Mouse (Mus musculus): ENCODE data around the gene Gm11060.

Gene Gm11060

GRCm38 (mm10) chr2:105091718-105092117, at the start of gene Gm11060:
TSS of gene Gm11060 (plus strand) at chr2:105092018.
- no peak for DNase-seq (ENCODE audit: low spot score)

GRCm38 (mm10) chr2:105043152-105043551, 48.7 kb upstream of the Gm11060 start:
- no peak for DNase-seq (ENCODE audit: low spot score)

- no peak for DNase-seq (ENCODE audit: low spot score)
These were observed 43.5 kb upstream of the Gm11060 start for GRCm38 (mm10) chr2:105048301-105048700.

GRCm38 (mm10) chr2:105055529-105055928, 36.3 kb upstream of the Gm11060 start:
- DNase-seq (ENCODE audit: low spot score), result no peak

GRCm38 (mm10) chr2:105058577-105059116, 33.2 kb upstream of the Gm11060 start:
- no peak for DNase-seq (ENCODE audit: low spot score)

GRCm38 (mm10) chr2:105062741-105063372, 29.0 kb upstream of the Gm11060 start:
- DNase-seq (ENCODE audit: low spot score), result no peak

GRCm38 (mm10) chr2:105072496-105072895, 19.3 kb upstream of the Gm11060 start:
- no peak for DNase-seq (ENCODE audit: low spot score)

- DNase-seq (ENCODE audit: low spot score), result no peak
These were observed 17.6 kb upstream of the Gm11060 start for GRCm38 (mm10) chr2:105074196-105074595.

GRCm38 (mm10) chr2:105075809-105076208, 16.0 kb upstream of the Gm11060 start:
- DNase-seq (ENCODE audit: low spot score), result no peak

GRCm38 (mm10) chr2:105077151-105077550, 14.7 kb upstream of the Gm11060 start:
- no peak for DNase-seq (ENCODE audit: low spot score)

GRCm38 (mm10) chr2:105082256-105082790, 9.5 kb upstream of the Gm11060 start:
- no peak for DNase-seq (ENCODE audit: low spot score)

- no peak for DNase-seq (ENCODE audit: low spot score)
These were observed 7.8 kb upstream of the Gm11060 start for GRCm38 (mm10) chr2:105084035-105084434.

- DNase-seq (ENCODE audit: low spot score), result no peak
These were observed 5.7 kb upstream of the Gm11060 start for GRCm38 (mm10) chr2:105086081-105086480.

GRCm38 (mm10) chr2:105088005-105088404, 3.8 kb upstream of the Gm11060 start:
- DNase-seq (ENCODE audit: low spot score), result no peak

- DNase-seq (ENCODE audit: low spot score), result no peak
These were observed 2.7 kb upstream of the Gm11060 start for GRCm38 (mm10) chr2:105089083-105089482.

- DNase-seq (ENCODE audit: low spot score), result no peak
These were observed 2.0 kb upstream of the Gm11060 start for GRCm38 (mm10) chr2:105089581-105090508.

GRCm38 (mm10) chr2:105090991-105091390, 827 bp upstream of the Gm11060 start:
- DNase-seq (ENCODE audit: low spot score), result no peak

- DNase-seq (ENCODE audit: low spot score), result no peak
These were observed 5.6 kb downstream of the Gm11060 start for GRCm38 (mm10) chr2:105097294-105097953.

- no peak for DNase-seq (ENCODE audit: low spot score)
These were observed 7.6 kb downstream of the Gm11060 start for GRCm38 (mm10) chr2:105099410-105099809.

- no peak for DNase-seq (ENCODE audit: low spot score)
These were observed 8.7 kb downstream of the Gm11060 start for GRCm38 (mm10) chr2:105100541-105100940.

- DNase-seq (ENCODE audit: low spot score), result no peak
These were observed 16.9 kb downstream of the Gm11060 start for GRCm38 (mm10) chr2:105108703-105109158.

GRCm38 (mm10) chr2:105114074-105114473, 22.3 kb downstream of the Gm11060 start:
- no peak for DNase-seq (ENCODE audit: low spot score)
